Mouse (Mus musculus): ENCODE data around the gene Map3k15.
A peak's percentile ranks its signal among the peaks of the same experiment; 100 is the strongest.

The Map3k15 gene

DNA sequence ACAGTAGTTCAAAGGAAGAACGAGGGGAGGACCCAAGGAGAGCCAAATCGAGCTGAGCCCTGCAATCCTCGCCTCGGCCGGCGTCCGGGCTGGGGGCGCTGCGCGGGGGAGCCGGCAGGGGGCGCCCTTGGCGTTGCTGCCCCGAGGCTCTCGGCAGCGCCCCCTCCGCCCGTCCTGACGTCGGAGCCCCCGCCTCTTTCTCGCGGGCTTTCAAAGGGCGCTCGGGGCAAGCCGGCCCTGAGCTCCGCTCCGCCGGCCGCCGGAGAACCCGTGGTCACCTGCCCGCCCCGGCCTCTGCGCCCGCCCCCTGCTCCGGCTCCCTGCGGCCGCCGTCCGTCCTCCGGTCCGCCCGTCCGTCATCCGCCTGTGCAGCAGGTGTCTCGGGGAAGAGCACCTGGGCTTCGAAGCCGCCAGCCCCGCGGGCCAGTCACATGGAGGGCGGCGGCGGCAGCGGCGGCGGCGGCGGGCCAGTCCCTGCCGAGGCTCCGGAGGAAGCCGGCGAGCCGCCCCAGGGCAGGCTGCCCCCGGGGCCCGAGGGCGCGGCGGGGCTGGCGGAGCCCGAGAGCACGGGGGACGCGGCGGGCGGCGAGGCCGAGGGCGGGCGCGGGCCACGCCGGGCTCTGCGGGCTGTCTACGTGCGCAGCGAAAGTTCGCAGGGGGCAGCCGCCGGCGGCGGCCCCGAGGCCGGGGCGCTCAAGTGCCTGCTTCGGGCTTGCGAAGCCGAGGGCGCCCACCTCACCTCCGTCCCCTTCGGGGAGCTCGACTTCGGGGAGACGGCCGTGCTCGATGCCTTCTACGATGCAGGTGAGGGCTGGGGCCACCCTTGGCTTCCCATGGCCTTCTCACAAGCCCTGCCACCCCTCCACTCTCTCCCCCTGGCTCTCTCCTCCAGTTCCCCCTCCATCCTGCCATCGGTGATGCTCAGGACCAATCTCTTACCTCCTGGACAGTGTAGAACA is at the start of gene Map3k15:
Map3k15 (plus strand) TSS at position 432 of the 959 bp plus-strand sequence.
- peak; percentile 61 to 64 for DNase-seq (ENCODE audit: low read depth in 2 of 2, low spot score in 2 of 2)

DNA sequence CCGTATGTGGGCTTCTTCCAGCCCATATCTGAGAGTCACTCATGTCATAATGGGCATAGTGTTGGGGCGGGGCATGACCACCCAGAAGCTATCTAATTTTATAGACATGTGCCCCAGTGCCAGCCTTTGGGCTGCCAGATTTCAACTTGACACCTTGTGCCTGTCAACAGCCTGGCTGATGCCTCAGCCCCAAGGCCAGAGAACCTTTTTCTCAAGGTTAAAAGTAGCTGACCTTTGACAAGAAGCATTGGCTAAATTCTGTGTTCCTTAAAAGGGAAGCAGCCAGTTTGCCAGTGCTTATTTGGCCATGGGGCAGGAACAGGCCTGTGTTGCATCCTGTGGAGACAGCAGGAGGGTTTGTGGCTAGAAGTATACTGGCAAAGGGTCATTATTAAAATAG is 45.7 kb upstream of the Map3k15 start:
- DNase-seq (ENCODE audit: low read depth in 2 of 2, low spot score in 2 of 2), result no peak

DNA sequence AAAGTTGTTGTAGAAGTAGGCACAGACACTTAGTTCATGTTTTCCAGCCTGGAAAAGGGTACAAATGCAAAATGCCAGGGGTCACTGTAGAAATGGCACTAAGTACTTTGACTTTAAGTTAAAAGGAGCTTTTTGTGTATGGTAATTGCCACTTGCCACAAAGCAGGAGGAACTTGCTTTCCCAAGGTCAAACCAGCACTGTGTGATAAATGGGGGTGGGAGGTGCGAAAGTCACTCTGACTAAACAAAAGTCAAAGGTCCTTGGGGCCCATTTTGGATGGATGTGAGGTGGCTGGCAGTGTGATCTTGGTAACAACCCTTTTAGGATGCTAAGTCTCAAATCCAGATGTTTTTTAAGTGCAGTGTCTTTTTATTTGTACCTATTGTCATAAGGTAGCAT is 44.6 kb upstream of the Map3k15 start:
- DNase-seq (ENCODE audit: low read depth in 2 of 2, low spot score in 2 of 2), result no peak

DNA sequence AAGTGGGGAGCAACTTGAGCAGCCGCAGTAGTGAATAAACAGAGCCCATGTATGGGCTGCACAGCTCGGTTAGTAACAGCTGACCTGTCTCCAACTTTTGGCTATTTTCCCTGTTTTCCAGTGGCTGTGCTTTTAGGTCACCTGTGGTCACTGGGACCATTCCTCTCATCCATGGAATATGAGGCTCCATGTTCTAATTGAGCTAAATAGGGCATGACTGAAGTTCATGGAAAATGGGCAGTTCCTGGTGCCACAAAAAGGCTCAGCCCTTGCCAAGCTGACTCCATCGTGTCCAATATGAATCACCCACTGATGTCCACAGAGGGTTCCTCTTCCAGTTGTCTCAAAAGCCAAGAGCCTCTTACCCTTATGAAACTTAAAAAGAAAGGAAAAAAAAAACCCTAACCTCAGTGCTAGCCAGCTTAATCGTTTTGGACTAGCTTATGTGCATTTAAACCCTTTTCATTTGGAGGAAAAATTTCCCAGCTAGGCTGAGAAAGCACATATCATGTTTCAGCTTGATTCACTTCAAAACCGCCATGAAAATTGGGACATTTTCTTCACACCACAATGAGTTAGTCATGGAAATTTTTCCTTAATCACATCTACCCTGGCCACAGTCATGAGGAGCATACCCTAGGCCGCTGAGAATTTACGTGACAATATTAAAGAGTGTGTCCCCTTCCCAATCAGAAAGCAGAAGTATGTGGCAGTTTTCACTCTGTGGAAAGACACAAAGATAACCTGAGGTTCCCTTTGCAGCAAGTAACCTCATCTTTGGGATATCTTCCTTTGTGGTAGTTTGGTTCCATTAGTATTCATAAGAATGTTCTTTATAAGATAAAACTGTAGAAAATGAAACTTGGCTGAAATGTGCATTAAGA is 34.4 kb upstream of the Map3k15 start:
- DNase-seq (ENCODE audit: low read depth in 2 of 2, low spot score in 2 of 2), result no peak

DNA sequence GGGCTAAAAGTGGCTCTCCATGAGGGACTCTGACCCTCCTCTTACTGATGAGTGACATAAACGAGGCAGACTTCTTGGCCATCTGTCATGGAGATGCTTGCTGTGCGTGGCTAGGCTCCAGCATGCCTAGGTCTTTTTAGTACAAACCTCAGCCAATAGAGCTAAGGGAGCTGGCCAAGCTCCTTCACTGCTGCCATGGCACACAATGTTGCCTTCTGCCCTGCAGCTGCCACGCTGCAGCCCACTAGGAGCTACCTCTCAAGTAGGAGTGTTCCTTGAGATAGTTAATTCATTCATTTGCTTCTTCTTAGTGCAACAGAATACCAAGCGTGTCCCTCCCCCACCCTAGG is 33.8 kb upstream of the Map3k15 start:
- DNase-seq (ENCODE audit: low read depth in 2 of 2, low spot score in 2 of 2), result no peak

DNA sequence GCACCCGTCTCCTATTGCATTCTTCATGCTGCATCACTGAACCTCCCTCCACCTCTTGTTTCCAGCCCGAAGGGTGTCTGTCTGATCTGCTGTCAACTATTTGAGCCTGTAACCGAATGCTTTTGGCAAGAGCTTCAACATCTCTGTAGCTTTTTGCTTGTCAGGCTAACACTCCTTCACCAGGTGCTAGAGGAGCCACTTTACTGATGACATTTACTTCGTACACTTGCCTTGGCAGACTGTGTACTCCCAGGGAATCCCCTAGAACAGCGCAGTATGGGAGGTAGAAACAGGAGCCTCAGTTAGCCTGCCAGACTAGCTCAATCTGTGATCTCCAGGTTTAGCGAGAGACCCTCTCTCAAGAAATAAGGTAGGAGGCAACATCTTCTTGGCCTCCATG is 32.8 kb upstream of the Map3k15 start:
- no peak for DNase-seq (ENCODE audit: low read depth in 2 of 2, low spot score in 2 of 2)

DNA sequence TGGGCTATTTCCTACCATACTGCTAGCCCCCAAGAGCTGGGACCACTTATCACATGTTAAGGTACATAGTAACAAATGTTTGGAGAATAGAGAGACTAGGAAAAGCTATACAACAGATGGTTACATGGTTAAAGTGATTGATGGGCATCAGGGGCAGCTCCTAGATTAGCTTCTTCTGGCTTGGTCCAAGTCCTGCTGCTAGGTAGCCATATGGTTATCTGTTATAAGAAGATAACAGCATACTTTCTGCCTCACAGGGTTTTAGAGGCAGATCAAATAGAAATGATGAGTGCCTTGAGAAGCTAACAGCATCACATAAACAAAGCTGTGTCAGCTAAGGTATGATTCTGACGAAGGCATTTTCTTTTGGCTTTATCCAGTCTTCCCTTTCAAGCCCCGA is 26.8 kb upstream of the Map3k15 start:
- DNase-seq (ENCODE audit: low read depth in 2 of 2, low spot score in 2 of 2), result no peak

DNA sequence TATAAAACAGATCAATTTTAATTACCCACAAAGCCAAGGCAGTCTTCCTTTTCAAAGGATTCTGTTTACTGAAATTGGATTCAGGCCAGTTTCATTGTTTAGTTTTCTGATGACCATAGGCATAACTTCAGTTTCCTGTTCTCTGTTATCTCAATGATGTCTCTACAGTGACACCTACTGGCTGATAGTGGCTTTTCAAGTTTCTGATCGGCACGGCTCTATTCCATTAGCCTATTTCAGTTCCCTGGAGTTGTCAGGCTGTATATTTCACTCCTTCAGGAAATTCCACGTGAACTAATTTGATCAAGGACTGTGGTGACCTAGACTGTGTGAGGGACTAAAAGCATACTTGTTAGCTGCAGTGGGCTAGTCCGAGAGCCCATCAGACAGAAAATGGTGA is 25.0 kb upstream of the Map3k15 start:
- DNase-seq (ENCODE audit: low read depth in 2 of 2, low spot score in 2 of 2), result peak; percentile 6 to 43

DNA sequence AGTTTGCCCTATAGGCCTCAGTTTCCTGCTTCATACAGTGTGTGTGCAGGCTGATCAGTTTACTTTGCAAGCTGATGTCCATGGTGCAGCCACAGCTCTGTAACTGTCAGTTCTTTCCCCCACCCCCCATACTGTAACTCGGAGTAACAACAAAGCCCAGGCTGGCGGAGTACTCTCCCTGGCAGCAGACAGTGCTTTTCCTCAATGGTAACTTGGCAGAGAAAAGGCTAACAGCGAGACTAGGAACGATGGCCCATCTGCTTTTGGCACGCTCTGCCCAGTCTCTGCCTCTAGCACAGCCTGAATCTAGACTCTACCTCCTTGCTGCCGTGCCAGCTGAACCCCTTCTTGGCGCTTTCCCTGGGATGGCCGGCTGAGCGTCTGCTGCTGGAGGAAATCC is 24.3 kb upstream of the Map3k15 start:
- DNase-seq (ENCODE audit: low read depth in 2 of 2, low spot score in 2 of 2), result no peak

DNA sequence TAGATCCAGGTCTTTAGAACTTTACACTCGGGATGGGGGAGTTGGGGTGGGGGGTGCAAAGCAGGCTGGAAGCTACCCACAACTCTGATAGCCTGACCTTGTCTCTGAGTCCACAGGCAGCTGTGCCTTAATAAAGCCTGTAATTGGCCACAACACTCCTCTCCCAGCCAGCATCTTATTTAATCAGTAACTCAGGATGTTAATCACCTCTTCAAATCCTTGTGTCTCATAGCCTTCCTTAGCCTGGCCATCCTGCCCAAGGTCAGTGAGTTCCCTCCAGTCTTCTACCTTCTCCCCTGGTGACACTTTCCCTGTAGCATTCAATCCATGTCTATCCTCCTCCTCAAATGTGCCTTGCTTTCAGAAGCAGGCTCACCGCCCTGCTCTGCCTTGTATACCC is 19.2 kb upstream of the Map3k15 start:
- DNase-seq (ENCODE audit: low read depth in 2 of 2, low spot score in 2 of 2), result no peak

DNA sequence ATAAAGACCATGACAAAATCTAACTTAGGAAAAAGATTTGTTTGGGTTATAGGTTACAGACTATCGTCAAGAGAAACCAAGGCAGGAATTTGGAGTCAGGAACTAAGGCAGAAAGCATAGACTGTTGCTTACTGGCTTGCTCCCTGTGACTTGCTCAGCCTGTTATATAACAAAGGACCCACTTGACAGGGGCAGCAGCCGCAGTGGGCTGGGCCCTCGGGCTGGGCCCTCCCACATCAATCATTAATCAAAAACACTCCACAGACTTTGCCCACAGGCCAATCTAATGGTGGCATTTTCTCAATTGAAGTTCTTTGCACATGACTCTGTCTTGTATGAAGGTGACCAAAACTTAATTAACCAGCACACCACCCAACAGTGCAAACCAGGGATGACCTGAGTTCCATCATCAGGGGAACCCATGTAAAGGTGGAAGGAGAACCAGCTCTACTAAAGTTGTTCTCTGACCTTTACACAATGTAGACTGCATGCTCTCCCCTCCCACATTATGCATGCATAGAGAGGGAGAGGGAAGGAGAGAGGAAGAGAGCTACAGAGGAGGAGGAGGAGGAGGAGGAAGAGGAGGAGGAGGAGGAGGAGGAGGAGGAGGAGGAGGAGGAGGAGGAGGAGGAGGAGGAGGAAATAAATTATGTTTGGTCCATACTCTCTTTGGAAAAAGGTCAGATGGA is 17.0 kb upstream of the Map3k15 start:
- no peak for DNase-seq (ENCODE audit: low read depth in 2 of 2, low spot score in 2 of 2)

DNA sequence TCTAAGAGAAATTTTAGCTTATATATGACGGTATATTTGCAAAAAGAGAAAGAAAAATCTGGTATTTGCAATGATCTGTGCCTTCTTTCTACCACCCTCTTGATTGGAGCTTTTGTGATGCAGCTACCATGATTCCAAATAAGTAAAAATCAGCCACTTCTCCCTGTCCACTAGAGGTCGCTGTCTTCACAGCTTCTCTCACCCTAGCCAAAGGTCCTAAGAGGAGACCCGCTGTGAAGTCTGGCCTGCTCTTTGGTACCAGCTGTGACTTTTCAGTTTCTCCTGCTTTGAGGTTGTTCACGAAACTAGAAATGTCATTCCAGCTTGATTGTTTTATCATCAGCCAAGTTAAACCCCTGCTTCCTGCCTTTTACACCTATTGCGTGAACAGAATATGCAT is 14.5 kb upstream of the Map3k15 start:
- peak in 1 of 2 experiments; percentile 9 for DNase-seq (ENCODE audit: low read depth in 2 of 2, low spot score in 2 of 2)

DNA sequence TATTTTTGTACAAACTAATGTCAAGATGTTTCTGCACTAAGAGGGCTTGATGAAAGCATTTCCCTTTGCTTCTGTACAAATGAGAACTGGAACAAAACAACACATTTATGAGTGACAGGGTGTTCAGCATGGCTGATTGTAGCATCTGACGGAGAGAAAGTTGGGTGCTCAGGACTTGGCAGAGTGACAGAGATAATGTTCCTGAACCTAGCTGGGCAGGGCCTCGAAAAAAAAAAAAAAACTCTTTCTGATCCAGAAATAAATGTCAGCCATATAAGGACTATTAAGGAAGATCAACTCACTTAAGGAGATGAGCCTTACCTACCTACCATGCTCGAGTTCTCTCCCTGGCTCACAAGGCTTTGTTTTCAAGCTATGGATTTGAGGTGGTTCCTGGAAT is 12.0 kb upstream of the Map3k15 start:
- DNase-seq (ENCODE audit: low read depth in 2 of 2, low spot score in 2 of 2), result no peak

DNA sequence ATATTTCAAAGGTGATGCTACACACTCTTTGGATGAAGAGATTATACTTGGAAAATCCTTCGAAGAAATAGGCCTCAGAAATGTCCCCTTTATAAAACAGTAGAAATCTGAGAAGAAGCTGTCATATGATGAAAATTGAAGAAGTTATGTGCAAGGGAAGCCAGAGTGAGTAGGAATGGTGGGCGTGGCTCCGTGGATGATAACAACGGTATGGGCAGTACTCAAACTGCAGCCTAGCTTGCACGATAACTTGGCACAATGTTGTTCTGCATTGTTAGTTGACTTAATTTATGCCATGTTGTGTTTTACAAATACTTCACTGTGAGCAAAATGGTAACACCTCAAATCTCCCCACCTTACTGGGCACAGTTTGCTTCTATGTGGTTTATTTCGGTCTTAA is 7.6 kb downstream of the Map3k15 start:
- DNase-seq (ENCODE audit: low read depth in 2 of 2, low spot score in 2 of 2), result no peak

DNA sequence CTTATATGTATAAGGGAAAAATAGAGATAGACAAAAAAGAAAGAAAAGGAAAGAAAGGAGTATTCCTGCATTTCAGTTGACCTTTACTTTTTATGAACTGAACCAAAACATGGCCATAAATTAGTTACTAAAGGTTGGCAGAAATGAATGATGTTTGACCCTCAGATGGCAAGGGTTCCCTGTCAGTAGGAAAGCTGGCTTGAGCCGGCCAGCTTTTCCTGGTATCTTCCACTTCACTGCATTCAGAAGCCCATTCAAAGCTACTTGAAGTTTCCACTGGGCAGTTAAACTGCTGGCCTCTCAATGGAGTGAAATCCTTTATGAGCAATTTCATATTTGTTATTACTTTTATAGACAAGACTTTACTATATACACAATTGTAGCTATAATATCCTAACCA is 65.1 kb downstream of the Map3k15 start:
- no peak for DNase-seq (ENCODE audit: low read depth in 2 of 2, low spot score in 2 of 2)

DNA sequence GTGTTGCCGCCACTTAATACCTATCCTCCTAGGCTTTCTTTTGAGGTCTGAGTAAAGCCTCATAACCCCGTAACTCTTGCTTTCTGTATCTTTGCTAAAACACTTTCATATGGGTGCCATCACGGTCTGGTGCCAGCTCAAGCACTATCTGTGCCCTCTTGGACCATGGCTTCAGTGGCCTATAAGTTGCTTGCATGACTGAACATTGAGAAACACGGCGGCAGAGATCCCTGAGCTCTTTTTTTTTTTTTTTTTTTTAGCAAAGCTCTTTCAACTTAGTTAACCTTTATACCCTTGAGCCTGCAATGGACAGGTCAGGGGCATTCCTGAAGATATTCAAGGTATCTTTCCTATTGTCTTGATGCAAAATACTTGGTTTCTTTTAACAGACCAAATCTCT is 66.4 kb downstream of the Map3k15 start:
- no peak for DNase-seq (ENCODE audit: low read depth in 2 of 2, low spot score in 2 of 2)

DNA sequence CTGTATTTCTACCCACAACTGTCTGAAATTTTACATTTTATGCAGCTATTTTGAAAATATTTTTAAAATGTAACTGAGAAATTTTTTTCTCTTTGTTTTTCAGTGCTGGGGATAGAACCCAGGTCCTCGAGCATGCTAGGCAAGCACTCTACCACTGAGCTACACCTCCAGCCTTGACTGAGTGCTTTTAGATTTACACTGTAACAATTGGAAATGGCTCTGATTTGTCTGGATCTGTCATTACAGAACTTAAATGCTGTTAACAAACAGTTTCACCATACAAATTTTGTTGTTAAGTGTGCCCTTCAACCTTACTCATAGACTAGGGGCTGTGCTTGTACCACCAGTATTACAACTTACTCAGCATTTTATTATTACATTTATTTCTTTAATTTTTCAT is 103.7 kb downstream of the Map3k15 start:
- no peak for DNase-seq (ENCODE audit: low read depth in 2 of 2, low spot score in 2 of 2)

DNA sequence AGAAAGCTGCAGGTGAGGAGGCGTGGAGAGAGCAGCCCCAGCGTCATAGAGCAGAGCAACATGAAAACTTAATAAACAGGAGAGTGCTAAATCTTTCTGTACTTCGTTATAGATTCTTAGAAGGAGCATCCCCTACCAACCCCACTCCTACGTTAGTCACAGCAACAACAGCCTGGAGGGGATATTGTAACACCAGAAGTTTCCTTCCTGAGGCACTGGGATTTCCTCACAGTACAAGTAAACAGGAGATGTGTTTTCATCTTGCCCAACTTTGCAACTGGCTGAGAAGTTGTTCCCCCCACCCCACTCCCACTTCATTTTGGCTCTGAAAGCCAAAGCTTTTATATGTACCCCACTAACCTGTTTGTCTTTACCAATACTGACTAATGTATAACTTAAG is 119.6 kb downstream of the Map3k15 start:
- no peak for DNase-seq (ENCODE audit: low read depth in 2 of 2, low spot score in 2 of 2)

DNA sequence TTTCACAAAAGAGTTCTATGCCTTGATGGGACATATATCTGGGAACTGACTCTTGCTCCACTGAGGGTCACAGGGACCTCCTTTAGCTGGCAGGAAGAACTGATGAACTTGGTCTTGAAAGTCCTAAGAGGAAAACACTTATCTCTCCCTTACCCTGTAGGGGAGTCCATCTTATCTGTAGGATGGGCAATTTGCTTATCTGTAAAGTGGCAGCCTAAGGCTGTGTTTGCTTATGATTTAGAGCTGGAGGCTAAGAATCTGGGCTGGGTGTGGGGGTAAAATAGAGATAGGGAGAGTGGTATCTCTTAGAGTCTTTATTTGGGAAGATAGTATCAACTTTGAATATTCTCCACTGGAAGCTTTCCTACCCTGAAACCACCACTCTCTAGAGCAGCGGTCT is 125.5 kb downstream of the Map3k15 start:
- DNase-seq (ENCODE audit: low read depth in 2 of 2, low spot score in 2 of 2), result no peak

DNA sequence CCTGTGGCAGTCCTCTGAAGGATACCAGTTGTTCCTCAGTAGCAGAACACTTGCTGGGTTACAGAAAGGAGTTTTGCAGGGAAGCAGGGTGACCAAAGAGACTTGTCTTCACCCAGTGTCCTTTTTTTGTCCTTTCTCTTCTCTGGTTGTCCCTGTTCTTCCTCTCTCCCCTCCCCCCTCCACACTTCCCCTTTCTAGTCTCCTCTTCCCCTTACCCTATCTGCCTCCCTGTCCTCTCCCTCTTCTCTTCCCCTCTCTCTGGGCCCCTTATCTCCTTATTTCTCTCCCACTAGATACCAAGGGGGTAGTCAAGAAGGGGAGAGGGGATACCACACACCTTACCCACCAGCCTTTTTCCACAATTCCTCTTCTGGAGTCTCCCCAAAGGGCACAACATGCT is 127.8 kb downstream of the Map3k15 start:
- DNase-seq (ENCODE audit: low read depth in 2 of 2, low spot score in 2 of 2), result no peak

DNA sequence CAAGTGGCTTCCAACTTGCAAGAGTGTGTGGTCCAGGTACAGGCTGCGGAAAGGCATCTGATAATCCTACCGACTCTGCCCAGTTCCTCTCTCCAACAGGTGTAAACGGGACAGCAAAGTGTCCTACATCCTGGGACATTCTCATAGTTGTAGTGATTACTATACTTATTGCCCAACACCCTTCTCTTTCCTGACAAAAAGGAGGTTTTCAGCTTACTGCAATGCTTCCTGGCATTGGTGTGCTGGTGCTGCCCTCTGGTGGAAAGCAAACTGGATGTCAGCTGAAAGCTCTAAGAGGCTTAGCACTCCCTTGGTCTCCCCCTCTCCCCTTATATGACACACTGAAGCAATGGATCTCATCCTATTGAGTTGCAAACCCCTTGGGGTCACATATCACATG is 128.4 kb downstream of the Map3k15 start:
- DNase-seq (ENCODE audit: low read depth in 2 of 2, low spot score in 2 of 2), result peak; percentile 1 to 19
